Mouse (Mus musculus) gastrocnemius, adult 18-20 months (tissue): ENCODE data around the gene Prss57. TPM values are rescaled to one million over a fixed set of nuclear protein-coding genes. Genes with fewer than 3 reads are reported as not detected.
"Not testable (repeated sequence)": the region's sequence is repeated elsewhere in the genome, so short reads cannot be mapped to it uniquely, and the experiment has no call there.

Experiments
- DNase-seq: peaks from one replicate; pipeline ENCODE4 v3.0.0; 2021; ENCODE audit warnings: low spot score
- total RNA-seq, 2 experiments: library from RNA; stranded (reverse); gene quantifications; 2 replicates each; pipeline ENCODE4 v1.2.3; 2021

Prss57 gene
- total RNA-seq, 2 experiments from 2014 or later = not detected

- no peak for DNase-seq
Observed at GRCm38 (mm10) chr10:79781956-79782355, 8.8 kb downstream of the Prss57 start.

GRCm38 (mm10) chr10:79781139-79781538 lies 9.6 kb downstream of the Prss57 start:
- DNase-seq = no peak

GRCm38 (mm10) chr10:79780664-79781015 lies 10.1 kb downstream of the Prss57 start:
- DNase-seq = no peak

- peak; percentile 96 for DNase-seq
Observed at GRCm38 (mm10) chr10:79779784-79780663, 10.7 kb downstream of the Prss57 start.

- no peak for DNase-seq
Observed at GRCm38 (mm10) chr10:79779193-79779592, 11.6 kb downstream of the Prss57 start.

GRCm38 (mm10) chr10:79778006-79778405 lies 12.8 kb downstream of the Prss57 start:
- DNase-seq = no peak

- DNase-seq = no peak
Observed at GRCm38 (mm10) chr10:79777103-79777531, 13.6 kb downstream of the Prss57 start, which contains the start of gene Fstl3. Gene Fstl3 (plus strand): TSS chr10:79777272.

GRCm38 (mm10) chr10:79774486-79775279 lies 16.1 kb downstream of the Prss57 start:
- DNase-seq = no peak

GRCm38 (mm10) chr10:79773208-79773607 lies 17.6 kb downstream of the Prss57 start:
- no peak for DNase-seq

GRCm38 (mm10) chr10:79772320-79772719 lies 18.4 kb downstream of the Prss57 start:
- DNase-seq = no peak

GRCm38 (mm10) chr10:79769329-79769728 lies 21.4 kb downstream of the Prss57 start:
- DNase-seq = no peak

GRCm38 (mm10) chr10:79768400-79768799 lies 22.4 kb downstream of the Prss57 start:
- peak; percentile 73 for DNase-seq

- peak; percentile 91 for DNase-seq
Observed at GRCm38 (mm10) chr10:79767372-79768244, 23.2 kb downstream of the Prss57 start.

GRCm38 (mm10) chr10:79766508-79767325 lies 24.0 kb downstream of the Prss57 start, which contains the start of gene Rnf126:
Gene Rnf126 (minus strand): TSS chr10:79766952.
- DNase-seq = peak; percentile 100

- DNase-seq = no peak
Observed at GRCm38 (mm10) chr10:79766001-79766507, 24.7 kb downstream of the Prss57 start.

GRCm38 (mm10) chr10:79765228-79765745 lies 25.5 kb downstream of the Prss57 start:
- no peak for DNase-seq

- no peak for DNase-seq
Observed at GRCm38 (mm10) chr10:79764234-79764633, 26.5 kb downstream of the Prss57 start.

- DNase-seq = no peak
Observed at GRCm38 (mm10) chr10:79762875-79763274, 27.9 kb downstream of the Prss57 start.

- no peak for DNase-seq
Observed at GRCm38 (mm10) chr10:79760603-79761143, 30.1 kb downstream of the Prss57 start.

- DNase-seq = not testable (repeated sequence)
Observed at GRCm38 (mm10) chr10:79759675-79760074, 31.1 kb downstream of the Prss57 start.
